Mouse (Mus musculus) ES-E14 (cell line): ENCODE measurements around the gene Zfp518a.

ENCODE experiments used
- CHD2 ChIP-seq: IDR thresholded peaks from 2 replicates; pipeline ENCODE4 v1.6.1; 2014; ENCODE audit warnings: mild to moderate bottlenecking, low read depth, low read length, inconsistent platforms
- HCFC1 ChIP-seq: IDR thresholded peaks from 2 replicates; pipeline ENCODE4 v1.6.1; 2012; ENCODE audit warnings: low read length, inconsistent platforms, borderline replicate concordance; ENCODE audit not compliant: insufficient read depth
- MAFK ChIP-seq: IDR thresholded peaks from 2 replicates; pipeline ENCODE4 v1.6.1; 2014; ENCODE audit warnings: mild to moderate bottlenecking, low read depth, low read length, inconsistent platforms; ENCODE audit not compliant: insufficient read depth
- ZC3H11A ChIP-seq: IDR thresholded peaks from 2 replicates; pipeline ENCODE4 v1.6.1; 2012; ENCODE audit warnings: low read depth, mild to moderate bottlenecking, inconsistent platforms, low read length, borderline replicate concordance
- ZNF384 ChIP-seq: IDR thresholded peaks from 2 replicates; pipeline ENCODE4 v1.6.1; 2012; ENCODE audit warnings: low read depth, low read length, inconsistent platforms

DNA sequence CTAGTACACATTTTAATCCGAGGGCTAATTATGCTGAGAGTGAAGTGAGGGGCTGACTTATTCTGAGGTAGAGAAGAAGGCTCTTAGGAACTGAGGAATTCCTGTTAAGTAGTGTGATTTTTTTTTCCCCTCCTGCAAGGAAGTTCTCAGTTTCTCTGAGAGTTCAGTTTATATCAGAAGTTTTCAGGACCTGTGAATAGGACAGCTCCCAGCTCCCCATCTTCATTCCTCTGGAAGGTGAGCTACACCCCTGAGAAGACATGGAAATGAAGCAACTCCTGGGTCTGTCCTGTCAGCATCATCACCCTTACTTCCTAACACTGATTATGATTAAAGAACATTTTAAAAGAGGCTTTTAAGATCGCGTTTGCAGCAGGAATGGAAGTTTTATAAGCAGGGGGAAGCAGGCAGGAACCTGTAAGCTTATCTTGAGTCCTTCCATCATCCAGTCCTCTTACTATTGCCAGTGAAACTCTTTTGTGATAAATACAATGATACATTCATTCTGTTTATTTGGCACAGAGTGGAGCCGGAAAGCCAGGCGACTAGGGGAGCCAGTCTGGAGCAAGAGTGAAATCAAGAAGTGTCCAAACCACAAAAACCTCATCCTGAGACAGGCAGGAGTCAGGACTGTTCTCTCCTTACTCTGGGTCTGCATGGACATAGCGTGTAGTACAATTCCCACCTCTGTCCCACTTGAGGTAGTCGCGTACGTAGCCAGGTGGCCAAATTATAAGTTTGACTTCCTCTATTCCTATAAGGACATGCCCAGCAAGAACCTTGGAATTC, 37.3 kb downstream of the Zfp518a start:
- TF ChIP-seq CHD2 (no peak), MAFK (no peak), ZC3H11A (no peak), HCFC1 (no peak), ZNF384 (no peak)
